Mouse (Mus musculus) hindbrain, embryonic 16.5 days (tissue): ENCODE data around the gene Rpl4. TPM values are rescaled to one million over a fixed set of nuclear protein-coding genes. Genes with fewer than 3 reads are reported as not detected.
"Not testable (repeated sequence)": the region's sequence is repeated elsewhere in the genome, so short reads cannot be mapped to it uniquely, and the experiment has no call there.

ENCODE experiments used
- ATAC-seq: fragments of 200-750 bp; cut with Nextera tagmentation; 2 replicates; pipeline ENCODE4 v1.8.0; 2017; ENCODE audit warnings: moderate TSS enrichment, moderate library complexity
- H3K27ac ChIP-seq: fragments of 300-500 bp; sonication (generic); 2 replicates; pipeline ENCODE4 v1.5.1; 2014; ENCODE audit warnings: low read depth, mild to moderate bottlenecking, control low read depth, low read length, moderate library complexity
- H3K27me3 ChIP-seq: fragments of 300-500 bp; sonication (generic); replicated peaks from 2 replicates; pipeline ENCODE4 v1.6.1; 2014; ENCODE audit warnings: low read length; ENCODE audit not compliant: control insufficient read depth, insufficient read depth
- H3K36me3 ChIP-seq: fragments of 300-500 bp; sonication (generic); 2 replicates; pipeline ENCODE4 v1.6.1; 2014; ENCODE audit warnings: mild to moderate bottlenecking, low read length, moderate library complexity, mixed read lengths; ENCODE audit not compliant: control insufficient read depth, insufficient read depth
- H3K4me1 ChIP-seq: fragments of 300-500 bp; sonication (generic); 2 replicates; pipeline ENCODE4 v1.6.1; 2014; ENCODE audit warnings: low read depth, low read length; ENCODE audit not compliant: control insufficient read depth, insufficient read depth
- H3K4me2 ChIP-seq: fragments of 300-500 bp; sonication (generic); 2 replicates; pipeline ENCODE4 v1.6.1; 2014; ENCODE audit warnings: mild to moderate bottlenecking, low read length, control low read depth, moderate library complexity
- H3K4me3 ChIP-seq: fragments of 300-500 bp; sonication (generic); 2 replicates; pipeline ENCODE4 v1.5.1; 2014; ENCODE audit warnings: mild to moderate bottlenecking, low read length, control low read depth, moderate library complexity
- H3K9ac ChIP-seq: fragments of 300-500 bp; sonication (generic); 2 replicates; pipeline ENCODE4 v1.6.1; 2014; ENCODE audit warnings: low read depth, mild to moderate bottlenecking, control low read depth, low read length, moderate library complexity
- H3K9me3 ChIP-seq: fragments of 300-500 bp; sonication (generic); 2 replicates; pipeline ENCODE4 v1.6.1; 2014; ENCODE audit warnings: mild to moderate bottlenecking, low read length, moderate library complexity; ENCODE audit not compliant: control insufficient read depth
- WGBS: fragments of 180-500 bp; shearing (Covaris S2); extraction: QIAGEN DNeasy Blood & Tissue Kit; methylation state at CpG from one replicate; pipeline ENCODE4 v1.1.7; 2014; 5-methylcytosine and 5-hydroxymethylcytosine counted together
- polyA plus RNA-seq: library from polyadenylated mRNA; unstranded; fragments of >200 nt; fragmentation: Nextera tagmentation; extraction: Ambion mirVana; gene quantifications from 2 replicates; pipeline ENCODE4 v1.2.1, GENCODE M21; 2015

The Rpl4 gene
- polyA plus RNA-seq, 1 experiment from 2014 or later: 585 TPM

- H3K27me3 ChIP-seq: no peaks in the 10 kb centered on the region
- H3K27ac ChIP-seq: no peak overlapping the region
- no peak overlapping the region for H3K9ac ChIP-seq
- no peak overlapping the region for H3K4me3 ChIP-seq
- peaks cover 8% of the 10 kb centered on the region for H3K4me1 ChIP-seq
- WGBS: 94% methylated on average over 5 of the region's 5 CpGs
- no peak for ATAC-seq
- H3K36me3 ChIP-seq: peaks cover 12% of the 10 kb centered on the region
- H3K4me2 ChIP-seq: no peak overlapping the region
- no peaks in the 10 kb centered on the region for H3K9me3 ChIP-seq
Measured at GRCm38 (mm10) chr9:64184166-64184840, 11.1 kb downstream of the Rpl4 start.

GRCm38 (mm10) chr9:64193879-64194278 lies 20.7 kb downstream of the Rpl4 start:
- Histone ChIP-seq H3K4me3 (no peak overlapping the region), H3K36me3 (peaks cover 17% of the 10 kb centered on the region), H3K27me3 (no peaks in the 10 kb centered on the region), H3K4me2 (no peak overlapping the region), H3K4me1 (no peaks in the 10 kb centered on the region), H3K9ac (no peak overlapping the region), H3K27ac (no peak overlapping the region), H3K9me3 (no peaks in the 10 kb centered on the region)
- WGBS: 100% methylated on average over 1 of the region's 1 CpGs
- no peak for ATAC-seq

GRCm38 (mm10) chr9:64195554-64195953 lies 22.4 kb downstream of the Rpl4 start:
- WGBS: 72% methylated on average over 4 of the region's 4 CpGs
- Histone ChIP-seq H3K9ac (no peak overlapping the region), H3K36me3 (peaks cover 14% of the 10 kb centered on the region), H3K4me3 (no peak overlapping the region), H3K9me3 (no peaks in the 10 kb centered on the region), H3K27ac (no peak overlapping the region), H3K4me1 (no peaks in the 10 kb centered on the region), H3K4me2 (no peak overlapping the region), H3K27me3 (no peaks in the 10 kb centered on the region)
- no peak for ATAC-seq

GRCm38 (mm10) chr9:64197524-64197923 lies 24.3 kb downstream of the Rpl4 start:
- no peak overlapping the region for H3K4me3 ChIP-seq
- H3K9ac ChIP-seq: no peak overlapping the region
- H3K4me2 ChIP-seq: no peak overlapping the region
- no peak overlapping the region for H3K27ac ChIP-seq
- peaks cover 5% of the 10 kb centered on the region; the same call in 1 of the 2 replicates for H3K36me3 ChIP-seq
- ATAC-seq: no peak
- no peaks in the 10 kb centered on the region for H3K27me3 ChIP-seq
- H3K4me1 ChIP-seq: no peaks in the 10 kb centered on the region
- no peaks in the 10 kb centered on the region for H3K9me3 ChIP-seq
- WGBS: 86% methylated on average over 8 of the region's 8 CpGs

GRCm38 (mm10) chr9:64198068-64198762 lies 25.0 kb downstream of the Rpl4 start:
- Histone ChIP-seq H3K36me3 (peaks cover 4% of the 10 kb centered on the region), H3K9me3 (no peaks in the 10 kb centered on the region), H3K4me3 (no peak overlapping the region), H3K27ac (no peak overlapping the region), H3K4me1 (no peaks in the 10 kb centered on the region), H3K27me3 (no peaks in the 10 kb centered on the region), H3K4me2 (no peak overlapping the region), H3K9ac (no peak overlapping the region)
- ATAC-seq: no peak
- WGBS: 92% methylated on average over 5 of the region's 5 CpGs

- not testable (repeated sequence) for H3K27ac ChIP-seq, H3K9ac ChIP-seq, H3K4me1 ChIP-seq, H3K4me2 ChIP-seq, H3K4me3 ChIP-seq, H3K9me3 ChIP-seq, H3K36me3 ChIP-seq, ATAC-seq, H3K27me3 ChIP-seq
- WGBS: 95% methylated on average over 7 of the region's 7 CpGs
Measured at GRCm38 (mm10) chr9:64198763-64199418, 25.7 kb downstream of the Rpl4 start.

- Histone ChIP-seq H3K27me3 (no peaks in the 10 kb centered on the region), H3K4me2 (no peak overlapping the region), H3K9me3 (no peaks in the 10 kb centered on the region), H3K27ac (no peak overlapping the region), H3K4me1 (no peaks in the 10 kb centered on the region), H3K4me3 (no peak overlapping the region), H3K36me3 (peaks cover 4% of the 10 kb centered on the region; the same call in 1 of the 2 replicates), H3K9ac (no peak overlapping the region)
- 77% methylated on average over 2 of the region's 2 CpGs for WGBS
- ATAC-seq: no peak
Measured at GRCm38 (mm10) chr9:64199897-64200296, 26.7 kb downstream of the Rpl4 start.

- Histone ChIP-seq H3K27ac (no peak overlapping the region), H3K4me3 (no peak overlapping the region), H3K4me2 (no peak overlapping the region), H3K27me3 (no peaks in the 10 kb centered on the region), H3K9ac (no peak overlapping the region), H3K4me1 (no peaks in the 10 kb centered on the region), H3K9me3 (no peaks in the 10 kb centered on the region), H3K36me3 (peaks cover 4% of the 10 kb centered on the region; the same call in 1 of the 2 replicates)
- ATAC-seq: no peak
Measured at GRCm38 (mm10) chr9:64202331-64202730, 29.2 kb downstream of the Rpl4 start.

- Histone ChIP-seq H3K27me3 (no peaks in the 10 kb centered on the region), H3K9ac (no peak overlapping the region), H3K4me1 (no peaks in the 10 kb centered on the region), H3K36me3 (peaks cover 4% of the 10 kb centered on the region; the same call in 1 of the 2 replicates), H3K4me2 (no peak overlapping the region), H3K9me3 (no peaks in the 10 kb centered on the region), H3K27ac (no peak overlapping the region), H3K4me3 (no peak overlapping the region)
- no peak for ATAC-seq
Measured at GRCm38 (mm10) chr9:64202866-64203265, 29.7 kb downstream of the Rpl4 start.
